Mouse (Mus musculus) fibroblast of lung, adult 2 months (primary cell): ENCODE measurements around the gene Map4k2.
"Not testable (repeated sequence)": the region's sequence is repeated elsewhere in the genome, so short reads cannot be mapped to it uniquely, and the experiment has no call there.

Experiments
- DNase-seq: peaks from one replicate; pipeline ENCODE4 v3.0.0-alpha.2; 2011; ENCODE audit warnings: low read depth

The Map4k2 gene

GRCm38 (mm10) chr19:6340524-6341452 lies at the start of gene Map4k2:
Gene Map4k2 (plus strand): TSS chr19:6341135.
- DNase-seq = no peak

DNA sequence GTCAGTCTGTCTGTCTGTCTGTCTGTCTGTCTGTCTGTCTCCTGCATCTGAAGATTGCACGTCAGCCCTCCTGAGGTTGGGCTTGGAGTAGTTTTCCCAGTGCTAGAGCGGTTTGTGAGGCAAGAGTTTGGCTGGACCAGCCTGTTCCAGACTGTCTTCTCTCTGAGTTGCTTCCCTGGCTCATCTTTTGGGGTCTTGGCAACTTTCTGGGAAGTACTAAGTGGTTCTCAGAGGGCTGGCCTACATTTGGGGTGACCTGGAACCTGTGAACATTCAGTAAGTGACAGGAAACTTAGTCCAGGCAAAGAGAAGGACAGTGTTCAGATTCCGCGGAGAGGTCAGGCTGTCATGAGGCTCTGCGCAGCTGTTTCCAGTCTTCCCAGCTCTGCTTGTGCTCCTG lies 48.7 kb upstream of the Map4k2 start:
- no peak for DNase-seq

- DNase-seq = no peak
These were observed 46.6 kb upstream of the Map4k2 start for GRCm38 (mm10) chr19:6294301-6294700.

DNA sequence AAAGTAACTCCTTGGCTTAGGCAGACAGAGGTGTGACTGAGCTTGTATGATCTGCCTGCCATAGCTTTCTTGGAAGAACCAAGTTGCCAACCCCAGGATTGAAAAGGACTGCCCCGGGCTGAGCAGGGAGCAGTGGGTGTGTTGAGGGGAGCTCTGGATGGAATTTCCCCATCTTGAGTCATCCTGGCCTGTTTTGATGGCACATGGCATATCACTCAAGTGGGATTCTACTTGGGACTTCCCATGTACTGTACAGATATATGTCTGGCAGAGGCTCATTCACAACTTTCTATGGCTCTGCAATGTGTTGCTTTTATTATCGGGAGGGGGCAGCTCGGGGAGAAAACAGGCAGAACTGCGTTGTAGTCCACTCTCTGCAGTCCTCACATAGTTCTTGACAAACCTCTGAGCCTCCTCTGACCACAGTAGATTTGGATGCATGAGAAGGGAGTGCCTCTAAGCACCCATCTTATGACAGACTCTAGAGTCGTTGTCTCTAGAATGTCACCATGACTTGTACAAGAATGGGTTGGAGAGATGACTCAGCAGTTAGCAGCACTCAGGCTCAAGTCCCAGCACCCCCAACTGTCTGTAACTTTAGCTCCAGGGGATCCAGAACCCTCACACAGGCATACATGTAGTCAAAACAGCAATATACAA lies 44.3 kb upstream of the Map4k2 start:
- no peak for DNase-seq

- DNase-seq = no peak
These were observed 43.3 kb upstream of the Map4k2 start for GRCm38 (mm10) chr19:6297641-6298040.

- no peak for DNase-seq
These were observed 41.9 kb upstream of the Map4k2 start for GRCm38 (mm10) chr19:6299003-6299402.

DNA sequence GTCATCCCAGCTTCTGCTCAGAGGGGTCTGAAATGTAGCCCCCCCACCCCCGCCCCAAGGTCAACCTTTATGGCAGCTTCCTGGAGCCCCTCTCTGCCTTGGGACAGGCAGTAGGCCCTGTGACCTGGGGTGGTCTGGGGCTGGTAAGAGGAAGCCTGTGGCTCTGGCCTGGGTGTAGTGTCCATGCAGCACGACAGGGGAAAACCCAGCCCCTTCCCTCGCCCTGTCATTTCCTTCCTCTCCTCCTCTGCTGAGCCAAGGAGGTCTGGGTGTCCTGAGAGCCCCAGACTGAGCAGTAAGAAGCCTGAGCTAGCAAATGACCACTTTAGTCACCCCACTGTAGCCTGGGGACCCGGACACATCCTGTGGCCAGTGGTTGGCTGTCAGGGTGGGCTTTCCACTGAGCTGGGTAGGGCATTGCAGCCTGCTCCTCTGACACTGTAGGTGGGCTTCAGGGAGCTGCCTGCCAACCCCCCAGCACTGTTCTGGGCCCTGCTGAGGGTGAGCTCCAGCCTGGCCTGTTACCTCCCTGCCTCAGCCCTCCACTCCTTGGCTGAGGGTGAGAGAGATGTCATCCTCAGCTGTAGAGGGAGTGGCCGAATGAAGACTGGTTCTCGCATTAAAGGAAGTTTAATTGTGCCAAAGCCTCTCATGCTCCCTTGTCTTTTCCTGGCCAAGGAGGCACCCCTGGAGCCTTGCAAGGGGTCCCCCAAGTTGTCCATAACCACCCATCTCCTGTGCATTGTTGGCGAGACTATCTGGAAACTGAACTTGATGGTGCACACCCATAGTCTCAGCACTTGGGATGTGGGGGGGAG lies 41.3 kb upstream of the Map4k2 start:
- DNase-seq = no peak

DNA sequence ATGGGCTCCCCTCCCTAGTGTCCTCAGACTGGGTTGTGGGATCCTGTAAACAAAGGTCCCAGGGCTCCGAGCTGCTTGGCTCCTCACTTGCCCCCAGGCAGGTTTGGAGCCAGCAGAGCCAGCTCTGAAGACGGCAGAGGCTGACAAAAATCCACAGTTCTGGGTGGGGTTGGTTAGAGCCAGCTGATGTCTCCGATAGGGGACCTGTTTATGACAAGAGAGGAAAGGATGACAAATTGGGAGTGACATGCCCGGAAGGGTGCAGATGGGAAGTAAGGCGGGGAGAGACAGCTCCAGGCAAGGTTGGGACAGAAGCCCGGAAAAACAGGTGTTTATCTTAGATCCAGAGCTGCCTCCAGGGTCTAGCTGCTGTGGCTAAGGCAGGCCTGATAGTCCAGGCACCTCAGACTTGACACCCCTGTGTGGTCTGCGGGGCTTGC lies 40.5 kb upstream of the Map4k2 start:
- no peak for DNase-seq

- DNase-seq = no peak
These were observed 38.8 kb upstream of the Map4k2 start for GRCm38 (mm10) chr19:6302114-6302513.

DNA sequence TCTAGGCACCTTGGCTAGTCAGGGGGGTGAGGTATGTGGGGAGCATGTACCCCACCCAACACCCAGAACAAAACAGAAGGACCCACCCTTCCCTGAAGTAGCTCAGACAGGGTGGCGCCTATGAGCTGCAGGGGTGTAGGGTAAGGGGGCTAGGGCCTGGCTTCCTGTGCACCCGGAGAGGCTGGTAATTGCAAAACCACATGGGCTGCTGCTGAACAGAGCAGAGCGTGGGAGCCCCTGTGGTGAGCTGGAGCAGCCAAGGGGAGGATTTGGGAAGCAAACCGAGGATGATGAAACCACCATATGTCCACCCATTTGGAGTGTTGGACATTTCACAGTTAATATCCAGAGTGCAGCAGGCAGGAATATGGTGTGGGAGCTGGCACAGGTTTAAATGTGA lies 38.4 kb upstream of the Map4k2 start:
- no peak for DNase-seq

GRCm38 (mm10) chr19:6303831-6304230 lies 37.1 kb upstream of the Map4k2 start:
- DNase-seq = no peak

- peak; percentile 77 for DNase-seq
These were observed 36.0 kb upstream of the Map4k2 start for GRCm38 (mm10) chr19:6304787-6305516.

DNA sequence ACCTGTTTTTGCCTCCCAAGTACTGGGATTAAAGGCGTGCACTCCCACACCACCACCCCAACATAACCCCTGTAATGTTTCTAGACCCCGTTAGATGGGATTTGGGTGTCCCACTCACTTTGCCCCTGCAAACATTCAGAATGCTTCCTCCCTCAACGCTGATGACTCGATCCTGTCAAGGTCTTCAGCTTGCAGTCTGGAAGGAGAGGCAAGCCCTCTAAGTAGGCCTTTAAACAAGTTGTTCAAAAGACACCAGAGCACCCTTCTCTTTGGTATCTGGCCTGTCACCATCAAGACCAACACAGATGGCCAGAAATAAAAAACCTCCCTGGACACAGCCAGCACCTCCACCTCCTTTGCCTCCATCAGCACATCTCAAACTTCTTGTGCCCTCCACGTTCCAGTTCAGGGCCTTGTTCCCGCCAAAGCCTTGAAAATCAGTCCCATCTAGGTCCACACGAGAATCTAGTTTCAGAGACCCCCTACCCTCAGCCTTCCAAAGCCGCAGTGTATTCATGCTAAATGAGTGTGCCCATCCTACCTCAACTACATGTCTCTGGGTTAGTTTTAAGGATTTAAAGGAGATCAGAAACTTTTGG lies 35.3 kb upstream of the Map4k2 start:
- no peak for DNase-seq

DNA sequence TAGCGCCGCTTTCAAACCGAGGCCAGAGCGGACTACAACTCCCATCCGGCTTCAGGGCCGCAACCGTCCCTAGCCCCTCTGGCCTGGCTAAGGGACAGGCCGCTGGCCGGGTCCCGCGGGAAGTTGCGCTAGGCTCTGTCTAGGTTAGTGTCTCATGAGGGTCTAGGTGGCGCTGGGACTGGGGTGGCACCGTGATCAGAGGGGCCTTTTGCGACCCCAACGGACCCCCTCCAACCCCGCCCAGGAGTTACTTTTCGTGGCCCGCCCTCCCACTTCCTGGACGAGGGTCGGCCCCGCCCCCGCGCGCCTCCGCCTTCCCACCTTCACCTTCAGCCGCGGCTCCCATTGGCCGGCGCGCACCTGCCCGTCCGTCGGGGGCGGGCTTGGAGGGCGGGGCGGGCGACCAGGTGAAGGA lies 34.8 kb upstream of the Map4k2 start, which contains the start of gene Cdc42bpg:
TSS of gene Cdc42bpg (plus strand) at position 320 of the 415 bp plus-strand sequence.
- no peak for DNase-seq

DNA sequence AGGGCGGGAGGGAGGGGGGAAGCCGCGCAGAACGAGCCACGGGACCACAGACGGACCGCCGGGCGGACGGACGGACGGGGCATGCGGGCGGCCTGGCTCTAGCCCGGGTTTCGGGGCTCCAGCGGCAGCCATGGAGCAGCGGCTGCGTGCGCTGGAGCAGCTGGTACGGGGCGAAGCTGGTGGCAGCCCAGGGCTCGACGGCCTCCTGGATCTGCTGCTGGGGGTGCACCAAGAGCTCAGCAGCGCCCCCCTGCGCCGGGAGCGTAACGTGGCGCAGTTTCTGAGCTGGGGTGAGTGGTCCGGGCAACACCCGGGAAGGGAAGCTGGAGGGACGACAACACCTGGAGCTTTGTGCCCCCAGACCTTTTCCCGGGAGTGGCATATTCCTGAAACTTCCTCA lies 34.3 kb upstream of the Map4k2 start:
- DNase-seq = peak; percentile 30

- DNase-seq = no peak
These were observed 33.0 kb upstream of the Map4k2 start for GRCm38 (mm10) chr19:6307733-6308531.

DNA sequence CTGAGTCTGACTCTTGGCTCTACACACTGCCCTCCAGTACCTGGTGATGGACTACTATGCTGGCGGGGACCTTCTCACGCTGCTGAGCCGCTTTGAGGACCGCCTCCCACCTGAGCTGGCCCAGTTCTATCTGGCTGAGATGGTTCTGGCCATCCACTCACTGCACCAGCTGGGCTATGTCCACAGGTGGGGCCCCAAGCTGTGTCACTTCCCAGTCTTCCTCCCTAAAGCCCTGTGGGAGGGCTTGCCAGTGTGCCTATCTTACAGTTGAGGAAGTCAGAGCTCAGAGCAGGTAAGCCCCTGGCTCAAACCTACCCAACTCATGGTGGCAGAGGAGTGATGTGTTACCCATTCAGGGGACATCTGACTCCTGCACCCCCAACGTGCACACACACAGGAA lies 30.8 kb upstream of the Map4k2 start:
- DNase-seq = no peak

GRCm38 (mm10) chr19:6311783-6312182 lies 29.2 kb upstream of the Map4k2 start:
- not testable (repeated sequence) for DNase-seq

- DNase-seq = no peak
These were observed 27.1 kb upstream of the Map4k2 start for GRCm38 (mm10) chr19:6313796-6314195.

GRCm38 (mm10) chr19:6314513-6314912 lies 26.4 kb upstream of the Map4k2 start:
- DNase-seq = no peak
